Mouse (Mus musculus) heart, embryonic 10.5 days (tissue): ENCODE measurements at regions not wholly inside any gene's neighbourhood (a gene's known extent, or its start where the extent isn't known, plus 50 kb on each side); places are given as distances from the start of the nearest gene placed in this dataset.
A peak's percentile ranks its signal among the peaks of the same experiment; 100 is the strongest.

ENCODE experiments used
- DNase-seq: peaks from one replicate; pipeline ENCODE4 v3.0.0-alpha.2; 2017; ENCODE audit warnings: low spot score
- H3K27ac ChIP-seq: fragments of 300-500 bp; sonication (generic); 2 replicates; pipeline ENCODE4 v1.5.1; 2016; ENCODE audit warnings: mild to moderate bottlenecking
- H3K27me3 ChIP-seq: fragments of 300-500 bp; sonication (generic); 2 replicates; pipeline ENCODE4 v1.6.1; 2016; ENCODE audit warnings: mild to moderate bottlenecking; ENCODE audit not compliant: poor library complexity, insufficient read depth, severe bottlenecking
- H3K36me3 ChIP-seq: fragments of 300-500 bp; sonication (generic); 2 replicates; pipeline ENCODE4 v1.6.1; 2016; ENCODE audit warnings: mild to moderate bottlenecking, moderate library complexity
- H3K4me1 ChIP-seq: fragments of 300-500 bp; sonication (generic); 2 replicates; pipeline ENCODE4 v1.6.1; 2016; ENCODE audit warnings: mild to moderate bottlenecking
- H3K4me3 ChIP-seq: fragments of 300-500 bp; sonication (generic); 2 replicates; pipeline ENCODE4 v1.5.1; 2016; ENCODE audit warnings: mild to moderate bottlenecking, moderate library complexity
- H3K9me3 ChIP-seq: fragments of 300-500 bp; sonication (generic); 2 replicates; pipeline ENCODE4 v1.6.1; 2016; ENCODE audit warnings: mild to moderate bottlenecking, moderate library complexity
- WGBS: fragments of 180-500 bp; shearing (Covaris S2); methylation state at CpG from one replicate; pipeline ENCODE4 v1.1.7; 2016; 5-methylcytosine and 5-hydroxymethylcytosine counted together

DNA sequence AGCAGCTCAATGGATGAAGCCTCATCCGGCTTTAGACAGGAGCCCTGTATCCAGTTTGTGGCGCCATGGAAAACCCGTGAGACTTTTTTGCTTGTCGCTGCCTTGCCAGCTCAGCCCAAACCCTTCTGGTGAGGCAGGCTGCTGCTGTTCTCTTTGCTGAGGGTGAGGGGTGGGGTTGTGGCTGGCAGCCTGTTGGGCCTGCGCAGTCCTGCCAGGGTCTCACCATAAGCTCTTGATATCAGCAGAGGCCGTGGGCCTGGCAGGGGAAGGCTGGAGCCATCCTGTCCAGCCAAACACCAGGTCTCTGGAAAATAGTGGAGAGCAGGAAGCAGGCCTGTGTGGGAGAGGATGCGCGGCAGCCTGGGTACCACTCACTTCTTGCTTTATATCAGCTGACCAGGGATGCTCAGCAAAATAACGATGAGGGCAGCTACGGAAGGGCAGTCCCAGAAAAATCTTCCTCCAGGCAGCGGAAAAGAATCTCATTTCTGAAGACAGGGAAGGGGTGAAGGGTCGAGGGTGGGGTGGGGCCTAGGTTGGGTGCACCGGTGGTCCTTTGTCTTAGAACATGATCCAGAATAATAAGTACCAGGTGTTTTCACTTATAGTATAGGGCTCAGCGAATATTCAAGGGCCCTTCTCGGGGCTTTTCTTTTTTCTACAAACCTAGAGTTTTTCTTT is 73.4 kb upstream of the Medag start:
- H3K27me3 ChIP-seq = no peaks in the 10 kb centered on the region
- H3K4me1 ChIP-seq = peaks cover 21% of the 10 kb centered on the region
- DNase-seq = no peak
- WGBS = 62% methylated on average over 15 of the region's 15 CpGs
- no peaks in the 10 kb centered on the region for H3K36me3 ChIP-seq
- H3K4me3 ChIP-seq = no peak overlapping the region
- H3K27ac ChIP-seq = peak overlapping the region; percentile 62
- no peaks in the 10 kb centered on the region for H3K9me3 ChIP-seq

DNA sequence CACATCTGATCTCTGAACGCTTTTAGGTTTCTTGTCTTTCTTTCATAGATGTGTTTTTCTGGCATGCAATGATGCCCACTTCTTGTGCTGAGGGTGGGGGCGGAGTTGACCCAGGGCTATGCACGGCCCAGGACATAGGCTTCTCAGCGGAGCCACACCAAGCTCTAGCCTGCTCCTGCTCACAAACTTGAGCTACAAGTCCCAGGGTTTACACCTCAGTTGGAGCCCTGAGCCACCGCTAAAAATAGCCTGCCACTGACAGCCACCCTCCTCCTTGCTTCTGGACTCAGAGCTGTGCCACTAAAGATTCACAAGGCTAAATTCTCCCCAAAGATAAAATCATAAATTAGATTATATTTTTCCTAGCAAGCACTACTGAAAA is 72.9 kb upstream of the Medag start:
- peak overlapping the region; percentile 62 for H3K27ac ChIP-seq
- H3K27me3 ChIP-seq = no peaks in the 10 kb centered on the region
- no peaks in the 10 kb centered on the region for H3K9me3 ChIP-seq
- peaks cover 21% of the 10 kb centered on the region for H3K4me1 ChIP-seq
- no peaks in the 10 kb centered on the region for H3K36me3 ChIP-seq
- no peak overlapping the region for H3K4me3 ChIP-seq
- DNase-seq = no peak
- WGBS = 44% methylated on average over 5 of the region's 5 CpGs

DNA sequence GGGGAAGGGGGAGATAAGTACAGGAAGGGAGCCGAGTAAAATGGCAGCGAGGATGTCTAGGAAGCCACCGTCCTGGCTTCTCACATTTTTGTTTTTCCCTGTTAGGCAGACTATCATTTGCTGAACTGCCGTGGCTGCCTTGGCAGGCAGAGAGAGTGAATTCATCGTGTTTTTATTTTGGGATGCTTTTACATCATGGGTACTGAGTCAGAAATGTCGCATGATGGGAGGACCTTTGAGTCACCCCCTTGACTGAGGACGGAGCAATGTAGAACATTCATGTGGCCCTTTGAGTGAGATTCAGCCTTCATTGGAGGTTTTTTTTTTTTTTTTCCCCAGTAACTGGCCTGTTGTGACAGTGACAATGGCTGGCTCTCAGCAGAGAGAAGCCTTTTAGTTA is 71.2 kb upstream of the Medag start:
- Histone ChIP-seq H3K9me3 (no peaks in the 10 kb centered on the region), H3K36me3 (no peaks in the 10 kb centered on the region), H3K4me1 (peaks cover 21% of the 10 kb centered on the region), H3K27me3 (no peaks in the 10 kb centered on the region), H3K4me3 (no peak overlapping the region), H3K27ac (no peak overlapping the region)
- no peak for DNase-seq
- WGBS = 73% methylated on average over 7 of the region's 7 CpGs

- H3K27ac ChIP-seq = no peak overlapping the region
- H3K36me3 ChIP-seq = no peaks in the 10 kb centered on the region
- H3K4me1 ChIP-seq = peaks cover 21% of the 10 kb centered on the region
- no peaks in the 10 kb centered on the region for H3K27me3 ChIP-seq
- WGBS = 52% methylated on average over 6 of the region's 6 CpGs
- H3K9me3 ChIP-seq = no peaks in the 10 kb centered on the region
- no peak overlapping the region for H3K4me3 ChIP-seq
- DNase-seq = no peak
Observed at GRCm38 (mm10) chr5:149341461-149341860, 70.1 kb upstream of the Medag start.

- no peak for DNase-seq
- Histone ChIP-seq H3K27me3 (no peaks in the 10 kb centered on the region), H3K9me3 (no peaks in the 10 kb centered on the region), H3K36me3 (no peaks in the 10 kb centered on the region), H3K27ac (no peak overlapping the region), H3K4me3 (no peak overlapping the region), H3K4me1 (peaks cover 8% of the 10 kb centered on the region)
- 82% methylated on average over 21 of the region's 21 CpGs for WGBS
Observed at GRCm38 (mm10) chr5:149343610-149344527, 67.7 kb upstream of the Medag start.

DNA sequence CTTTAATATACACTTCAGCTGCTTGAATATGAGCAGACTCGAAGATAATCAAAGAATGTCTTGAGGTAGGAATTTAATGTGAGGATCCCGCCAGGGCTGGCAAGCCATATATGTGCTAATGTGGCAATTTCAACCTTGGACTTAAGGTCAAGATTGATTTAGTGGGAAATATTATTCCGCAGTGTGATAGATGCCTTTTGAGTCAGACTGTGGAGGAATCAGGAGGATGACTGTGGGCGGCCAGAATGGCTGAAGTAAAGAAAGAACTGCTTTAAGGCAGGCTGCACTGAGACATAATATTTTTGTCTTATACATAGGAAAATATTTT is 67.1 kb upstream of the Medag start:
- WGBS = 86% methylated on average over 4 of the region's 4 CpGs

GRCm38 (mm10) chr5:149345161-149345560 is 66.4 kb upstream of the Medag start:
- no peak overlapping the region for H3K4me3 ChIP-seq
- H3K36me3 ChIP-seq = no peaks in the 10 kb centered on the region
- DNase-seq = no peak
- H3K27ac ChIP-seq = no peak overlapping the region
- 87% methylated on average over 6 of the region's 6 CpGs for WGBS
- no peaks in the 10 kb centered on the region for H3K9me3 ChIP-seq
- H3K27me3 ChIP-seq = no peaks in the 10 kb centered on the region
- H3K4me1 ChIP-seq = peaks cover 3% of the 10 kb centered on the region; the same call in 1 of the 2 replicates

More for the DNA sequence above, 67.1 kb upstream of the Medag start:
- no peaks in the 10 kb centered on the region for H3K9me3 ChIP-seq
- no peaks in the 10 kb centered on the region for H3K36me3 ChIP-seq
- H3K4me1 ChIP-seq = peaks cover 3% of the 10 kb centered on the region; the same call in 1 of the 2 replicates
- DNase-seq = no peak
- no peak overlapping the region for H3K27ac ChIP-seq
- H3K4me3 ChIP-seq = no peak overlapping the region
- H3K27me3 ChIP-seq = no peaks in the 10 kb centered on the region

GRCm38 (mm10) chr5:149349685-149350084 is 61.9 kb upstream of the Medag start:
- Histone ChIP-seq H3K4me1 (peaks cover 22% of the 10 kb centered on the region), H3K9me3 (no peaks in the 10 kb centered on the region), H3K27me3 (no peaks in the 10 kb centered on the region; the same call in 1 of the 2 replicates), H3K27ac (no peak overlapping the region), H3K36me3 (no peaks in the 10 kb centered on the region), H3K4me3 (no peak overlapping the region)
- no peak for DNase-seq
- 77% methylated on average over 8 of the region's 8 CpGs for WGBS

DNA sequence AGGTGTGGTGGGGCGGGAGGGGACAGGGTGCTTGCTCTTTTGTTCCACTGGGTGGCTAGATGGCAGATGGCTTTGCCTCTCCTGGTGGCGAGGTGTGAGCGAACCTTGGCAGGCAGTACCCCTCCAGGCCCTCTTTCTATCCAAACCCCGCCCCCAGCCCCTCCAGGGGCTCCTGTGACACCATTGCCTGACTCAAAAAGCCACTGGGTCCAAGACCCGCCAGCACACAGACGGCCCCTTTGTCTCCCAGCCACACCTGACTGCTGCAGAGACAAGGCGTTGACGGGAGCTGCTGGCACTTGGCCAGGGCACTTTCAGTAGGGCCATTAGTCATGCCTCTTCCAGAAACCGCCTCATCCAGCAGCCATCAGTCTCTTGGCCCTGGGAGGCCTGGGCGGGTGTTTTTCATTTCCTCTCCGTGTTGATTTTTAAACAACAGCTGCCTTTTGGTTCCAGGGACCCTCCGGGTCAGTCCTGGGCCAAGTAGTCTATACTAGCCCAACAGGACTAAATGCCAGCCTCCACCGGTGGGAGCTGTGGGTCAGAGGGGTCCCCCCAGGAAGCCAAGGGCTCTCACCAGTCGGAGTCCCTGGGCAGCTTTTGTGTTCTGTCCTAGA is 58.4 kb upstream of the Medag start:
- no peaks in the 10 kb centered on the region for H3K36me3 ChIP-seq
- peak; percentile 93 for DNase-seq
- H3K4me3 ChIP-seq = peak overlapping the region; percentile 31
- peak overlapping the region; percentile 86 for H3K27ac ChIP-seq
- H3K4me1 ChIP-seq = peaks cover 25% of the 10 kb centered on the region
- 15% methylated on average over 14 of the region's 14 CpGs for WGBS
- no peaks in the 10 kb centered on the region; the same call in 1 of the 2 replicates for H3K27me3 ChIP-seq
- H3K9me3 ChIP-seq = no peaks in the 10 kb centered on the region

GRCm38 (mm10) chr5:149354448-149355115 is 57.0 kb upstream of the Medag start:
- no peak for DNase-seq
- H3K27ac ChIP-seq = no peak overlapping the region
- 53% methylated on average over 4 of the region's 4 CpGs for WGBS

DNA sequence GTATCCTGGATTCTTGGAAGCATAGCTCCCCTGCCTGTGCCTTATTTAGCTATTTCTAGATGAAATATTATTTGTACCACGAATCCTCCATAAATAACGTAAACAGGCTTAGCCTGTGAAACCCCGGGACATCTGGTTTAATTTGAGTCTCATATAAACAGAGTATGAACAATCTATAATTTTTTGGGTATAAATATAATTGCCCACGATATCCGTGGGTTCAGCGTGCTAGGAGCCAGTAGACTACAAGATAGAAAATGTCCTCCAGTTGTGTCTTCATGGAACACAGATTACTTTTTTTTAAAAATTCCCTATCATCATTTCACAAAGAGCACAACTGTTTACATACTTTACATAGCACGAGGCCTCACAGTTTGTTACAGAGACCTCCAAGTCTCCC is 56.4 kb upstream of the Medag start:
- peaks cover 6% of the 10 kb centered on the region for H3K9me3 ChIP-seq
- no peak overlapping the region for H3K27ac ChIP-seq
- DNase-seq = no peak
- no peak overlapping the region for H3K4me3 ChIP-seq
- 0 out of 2 replicates have a peak, but pooled peaks cover 4% of the 10 kb centered on the region for H3K36me3 ChIP-seq
- peaks cover 25% of the 10 kb centered on the region for H3K4me1 ChIP-seq
- 87% methylated on average over 7 of the region's 7 CpGs for WGBS
- no peaks in the 10 kb centered on the region; the same call in 1 of the 2 replicates for H3K27me3 ChIP-seq

More at GRCm38 (mm10) chr5:149354448-149355115, 57.0 kb upstream of the Medag start:
- H3K4me3 ChIP-seq = no peak overlapping the region
- H3K27me3 ChIP-seq = no peaks in the 10 kb centered on the region; the same call in 1 of the 2 replicates
- no peaks in the 10 kb centered on the region for H3K36me3 ChIP-seq
- peaks cover under 1% of the 10 kb centered on the region; the same call in 1 of the 2 replicates for H3K9me3 ChIP-seq
- H3K4me1 ChIP-seq = peaks cover 25% of the 10 kb centered on the region

DNA sequence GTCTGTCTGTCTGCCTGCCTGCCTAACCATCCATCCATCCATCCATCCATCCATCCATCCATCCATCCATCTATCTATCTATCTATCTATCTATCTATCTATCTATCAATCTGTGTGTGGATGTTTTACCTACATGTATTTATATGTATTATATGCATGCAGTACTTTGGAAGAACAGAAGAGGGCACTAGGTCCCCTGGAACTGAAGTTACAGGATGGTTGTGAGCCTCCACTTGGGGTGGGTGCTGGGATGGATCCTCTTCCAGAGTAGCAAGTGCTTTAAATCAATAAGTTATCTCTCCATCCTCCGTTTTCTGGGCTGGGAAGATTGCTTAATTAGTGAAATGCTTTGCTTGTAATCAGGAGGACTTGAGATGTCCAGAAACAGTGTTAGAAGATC is 54.6 kb upstream of the Medag start:
- Histone ChIP-seq H3K9me3 (peaks cover 10% of the 10 kb centered on the region), H3K4me3 (no peak overlapping the region), H3K27ac (no peak overlapping the region), H3K4me1 (peaks cover 25% of the 10 kb centered on the region), H3K36me3 (0 out of 2 replicates have a peak, but pooled peaks cover 8% of the 10 kb centered on the region), H3K27me3 (no peaks in the 10 kb centered on the region; the same call in 1 of the 2 replicates)
- no peak for DNase-seq
- WGBS = 78% methylated on average over 1 of the region's 1 CpGs
